Mouse (Mus musculus): Measurements from ENCODE around the gene Dusp28.

Dusp28 gene

GRCm38 (mm10) chr1:92906779-92907631, at the start of gene Dusp28:
Gene Dusp28 (plus strand): TSS chr1:92906981.
- DNase-seq: peak; percentile 70 to 79

DNA sequence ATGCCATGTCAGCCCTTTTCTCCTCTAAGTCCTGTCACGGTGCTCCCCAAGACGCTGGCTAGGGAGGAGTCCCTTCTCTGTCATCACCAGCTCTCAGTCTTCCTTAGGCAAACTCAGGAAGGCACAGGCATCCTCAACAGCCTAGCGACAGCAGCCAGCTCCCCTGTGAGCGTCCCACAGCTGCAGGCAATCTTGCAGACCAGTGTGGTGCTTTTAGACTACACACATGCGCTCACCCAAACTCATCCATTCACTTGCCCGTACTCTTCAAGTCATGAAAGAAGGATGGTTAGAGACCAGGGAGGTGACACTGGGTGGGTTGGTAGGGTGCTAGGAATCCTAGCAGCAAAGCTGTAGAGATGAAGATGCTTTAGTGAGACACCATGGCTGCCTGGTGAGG, 45.3 kb upstream of the Dusp28 start:
- no peak for DNase-seq

GRCm38 (mm10) chr1:92863268-92863667, 43.5 kb upstream of the Dusp28 start:
- no peak for DNase-seq

GRCm38 (mm10) chr1:92866170-92866569, 40.6 kb upstream of the Dusp28 start:
- no peak for DNase-seq

DNA sequence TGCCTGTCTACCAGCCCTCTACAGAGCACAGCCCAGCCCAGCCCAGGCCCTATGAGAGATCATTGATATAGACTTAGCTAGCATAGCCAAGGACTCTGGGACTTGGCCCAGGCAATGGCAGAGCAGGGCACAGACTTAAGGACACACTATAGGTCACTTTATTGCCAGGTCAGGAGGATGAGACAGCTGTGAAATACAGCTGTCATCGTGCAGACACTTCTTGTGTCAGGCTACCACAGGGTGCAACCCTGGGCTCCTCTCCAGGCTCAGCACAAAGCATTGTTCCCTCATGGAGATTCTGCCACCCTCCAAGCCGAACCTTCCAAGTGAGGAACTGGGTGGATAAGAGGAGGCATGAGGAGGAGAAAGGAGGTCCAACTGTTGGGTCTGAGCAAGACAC, 36.8 kb upstream of the Dusp28 start:
- no peak for DNase-seq

GRCm38 (mm10) chr1:92872666-92873065, 34.1 kb upstream of the Dusp28 start:
- no peak for DNase-seq

DNA sequence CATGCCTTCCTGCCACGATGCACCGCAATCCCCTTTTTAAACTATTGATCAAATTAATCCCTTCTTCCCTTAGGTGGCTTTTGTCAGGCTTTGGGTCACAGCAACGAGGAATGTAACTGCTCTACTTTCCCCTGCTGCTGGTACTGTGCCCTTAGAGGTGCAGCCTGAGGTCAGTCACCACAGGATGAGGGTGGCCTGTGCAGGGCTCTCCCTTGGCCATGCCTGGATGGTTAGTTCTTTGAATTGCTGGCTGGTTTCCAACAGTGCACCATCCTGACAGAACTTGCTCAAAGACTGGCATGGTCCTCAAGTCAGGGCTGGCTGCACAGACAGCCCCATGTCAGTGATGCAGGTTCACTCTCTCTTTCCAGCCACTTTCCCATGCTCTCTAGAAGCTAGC, 32.8 kb upstream of the Dusp28 start:
- no peak for DNase-seq

GRCm38 (mm10) chr1:92875360-92876111, 31.2 kb upstream of the Dusp28 start:
- DNase-seq: no peak

- no peak for DNase-seq
These were observed 29.3 kb upstream of the Dusp28 start for GRCm38 (mm10) chr1:92877431-92877978.

GRCm38 (mm10) chr1:92878066-92878741, 28.6 kb upstream of the Dusp28 start:
- no peak for DNase-seq

GRCm38 (mm10) chr1:92879266-92879665, 27.5 kb upstream of the Dusp28 start:
- no peak for DNase-seq

DNA sequence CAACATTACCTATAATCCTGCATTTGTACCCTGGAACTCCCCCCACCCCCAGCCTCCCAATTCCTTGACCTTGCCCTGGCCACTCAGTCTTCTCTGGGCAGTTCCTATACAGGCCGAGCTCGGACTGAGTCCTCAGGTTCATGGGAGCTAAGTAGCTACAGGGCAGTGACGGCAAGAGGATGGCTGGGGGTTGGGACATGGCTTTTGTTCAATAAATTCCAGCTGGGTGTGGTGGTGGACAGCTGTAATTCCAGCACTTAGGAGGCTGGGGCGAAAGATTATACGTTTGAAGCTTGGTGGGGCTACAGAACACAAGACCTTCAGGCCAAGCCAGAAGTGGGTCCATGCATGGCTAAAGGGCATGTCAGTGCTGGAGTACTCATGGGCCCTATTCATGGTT, 26.7 kb upstream of the Dusp28 start:
- no peak for DNase-seq

DNA sequence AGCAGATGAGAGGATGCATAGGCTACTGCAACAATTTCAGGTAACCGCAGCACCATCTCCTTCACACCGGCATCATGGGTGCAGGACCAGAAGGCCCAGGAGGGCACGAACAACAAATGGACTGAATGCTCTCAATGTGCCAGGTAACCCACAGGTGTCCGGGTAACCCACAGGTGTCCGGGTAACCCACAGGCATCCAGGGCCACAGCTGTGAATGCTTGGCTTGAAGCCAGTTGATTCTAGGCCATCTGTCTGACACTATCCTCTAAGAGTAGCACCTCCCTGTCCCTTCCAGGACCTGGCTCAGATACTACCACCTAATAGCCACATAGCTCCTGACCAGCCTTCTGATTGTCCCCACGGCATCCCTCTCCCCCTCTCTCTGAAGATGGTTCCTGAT, 24.8 kb upstream of the Dusp28 start:
- DNase-seq: no peak

DNA sequence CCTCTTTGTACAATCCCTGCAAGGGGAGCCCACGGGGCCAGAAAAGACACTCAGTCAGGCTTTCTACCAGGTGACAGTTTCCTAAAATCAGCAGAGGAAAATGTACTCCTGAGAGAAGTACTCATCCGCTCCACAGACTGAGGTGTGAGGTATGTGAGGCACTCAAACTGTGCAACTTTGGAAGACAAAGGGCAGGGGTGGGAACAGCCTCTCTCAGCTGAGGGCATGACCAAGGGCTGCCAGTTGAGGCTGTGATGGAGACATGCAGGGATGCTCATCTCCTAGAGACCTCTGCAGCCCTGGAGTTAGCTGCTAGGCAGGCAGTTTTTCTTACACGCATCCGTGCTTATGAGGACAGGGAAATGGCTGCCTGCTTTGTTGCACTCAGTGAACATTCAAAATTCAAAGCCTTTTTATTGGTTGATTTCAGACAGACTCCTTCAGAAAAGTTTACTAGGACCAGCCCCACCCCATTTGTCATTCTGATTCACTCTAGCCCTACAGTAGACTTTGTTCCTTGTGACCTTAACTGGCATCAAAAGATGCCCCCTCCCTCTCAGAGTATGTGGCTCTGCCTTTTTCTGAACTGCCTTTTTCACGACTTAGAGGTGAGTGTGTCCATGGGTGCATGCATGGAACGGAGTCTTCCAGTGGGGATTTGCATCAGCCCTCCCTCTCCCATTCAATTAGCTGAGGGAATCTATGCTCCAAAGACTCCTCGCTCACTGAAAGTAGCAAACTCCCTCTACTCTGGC, 17.7 kb upstream of the Dusp28 start:
- no peak for DNase-seq

DNA sequence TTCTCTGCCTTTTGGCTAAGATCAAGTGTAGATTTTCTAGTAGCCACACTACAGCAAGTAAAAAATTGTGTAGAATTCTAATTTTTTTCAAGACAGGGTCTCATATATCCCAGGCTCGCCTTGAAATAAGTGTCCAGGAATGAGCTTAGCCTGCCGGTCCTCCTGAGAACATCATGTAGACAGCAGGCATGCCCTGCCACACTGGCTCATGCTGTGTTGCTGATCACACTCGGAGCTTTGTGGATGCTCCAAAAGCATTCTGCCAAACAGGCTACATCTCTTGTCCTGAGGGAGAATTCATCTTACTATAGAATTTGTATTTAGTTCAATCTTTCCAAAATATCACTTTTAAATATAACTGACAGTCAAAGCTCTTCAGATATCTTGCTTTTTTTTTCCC, 14.0 kb upstream of the Dusp28 start:
- no peak for DNase-seq

DNA sequence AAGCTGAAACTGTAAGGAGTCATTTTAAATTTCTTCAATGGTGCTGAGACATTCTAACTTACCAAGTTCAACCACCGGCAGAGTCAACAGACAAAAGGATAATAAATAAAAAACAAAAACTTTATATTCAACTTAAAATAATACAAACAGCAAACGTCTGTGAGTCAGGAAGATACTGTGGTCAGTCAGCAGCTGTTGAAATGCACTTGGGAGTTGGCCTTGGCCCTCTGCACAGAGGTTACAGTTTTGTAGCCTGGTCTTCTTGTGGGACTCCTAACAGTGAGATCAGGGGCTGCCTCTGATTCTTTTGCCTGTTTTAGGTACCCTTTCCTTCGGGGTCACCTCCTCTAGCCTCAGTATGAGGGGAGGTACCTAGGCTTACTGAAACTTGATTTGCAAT, 12.9 kb upstream of the Dusp28 start:
- DNase-seq: no peak

- peak; percentile 57 to 59 for DNase-seq
These were observed 11.7 kb upstream of the Dusp28 start for GRCm38 (mm10) chr1:92895089-92895488.

DNA sequence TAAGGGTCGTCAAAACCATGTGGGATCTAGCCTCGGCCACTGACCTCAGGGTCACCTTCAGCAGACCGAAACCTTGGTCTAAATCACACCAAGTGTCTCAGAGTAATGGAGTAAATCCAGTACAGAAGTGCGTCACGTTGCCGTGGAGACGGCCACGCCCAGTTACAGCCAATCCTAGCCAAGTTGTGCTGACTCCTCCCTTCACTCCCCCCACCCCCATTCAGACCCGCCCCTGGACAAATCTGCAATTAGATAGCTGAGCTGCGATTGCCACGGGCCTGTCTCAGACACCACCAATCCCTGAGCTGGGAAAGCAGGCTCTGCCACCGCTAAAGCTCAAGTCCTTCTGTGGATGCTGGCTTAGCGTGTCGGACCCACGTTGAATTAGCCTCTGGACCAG, 4.0 kb upstream of the Dusp28 start, which contains the start of gene Ankmy1:
Gene Ankmy1 (minus strand): TSS at position 121 of the 400 bp plus-strand sequence.
- DNase-seq: no peak

DNA sequence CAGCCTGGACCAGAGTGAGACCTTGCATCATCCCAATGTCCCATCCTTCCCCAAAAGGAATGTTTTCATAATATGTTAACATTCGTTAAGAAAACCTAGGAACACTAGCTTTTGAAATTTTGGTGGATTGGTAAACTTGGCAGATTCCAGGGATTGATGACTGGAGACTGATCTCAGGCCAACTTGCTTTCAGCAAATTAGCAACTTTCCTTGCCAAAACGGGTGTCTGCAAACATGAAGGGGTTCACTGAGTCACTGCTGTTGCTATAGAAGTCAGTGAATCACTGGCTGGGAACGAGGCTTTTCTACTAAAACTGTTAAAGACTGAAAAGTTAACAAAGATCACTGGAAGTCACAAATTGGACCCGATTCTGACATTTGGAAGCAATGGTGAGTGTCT, 3.2 kb upstream of the Dusp28 start:
- DNase-seq: no peak

- DNase-seq: no peak
These were observed 974 bp upstream of the Dusp28 start for GRCm38 (mm10) chr1:92905703-92906310.

DNA sequence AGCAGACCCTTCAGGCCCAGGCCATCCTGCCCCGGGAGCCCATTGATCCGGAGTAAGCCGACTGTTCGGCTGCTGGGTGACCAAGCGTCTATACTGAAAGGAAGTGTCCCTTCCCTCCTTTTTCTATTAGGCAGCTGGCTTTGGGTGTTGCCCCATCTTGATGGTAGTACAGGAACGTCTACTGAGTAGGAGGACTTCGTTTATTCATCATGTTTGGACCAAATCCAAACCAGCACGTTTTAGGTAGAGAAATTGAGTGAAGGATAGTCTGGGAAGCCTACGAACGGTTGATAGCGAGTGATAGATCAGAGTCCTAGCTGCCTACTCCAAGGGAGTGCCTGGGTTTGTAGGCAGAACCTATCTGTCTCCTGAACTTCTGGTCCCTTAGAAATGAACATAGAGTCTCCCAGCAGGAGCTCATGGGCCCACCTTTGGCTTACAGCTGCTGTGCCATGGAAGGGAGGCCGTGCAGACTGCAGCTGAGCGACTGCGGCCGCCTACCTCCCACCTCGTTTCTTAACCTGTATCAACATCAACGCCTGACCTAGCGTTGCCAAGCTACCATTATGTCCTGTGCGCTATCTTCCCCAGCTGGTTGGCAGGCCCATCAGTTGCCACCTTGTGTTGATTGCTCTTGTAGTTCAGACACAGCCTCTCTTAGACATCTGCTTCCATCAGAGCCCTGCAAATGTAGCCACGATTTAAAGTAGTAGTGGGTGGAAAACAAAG, 1.0 kb downstream of the Dusp28 start:
- no peak for DNase-seq

Data from thymus, adult 18-20 months (tissue).